Mouse (Mus musculus) C2C12 (cell line): Measurements from ENCODE around the gene Megf11.

ENCODE experiments used
- CTCF ChIP-seq: IDR thresholded peaks from one replicate; pipeline ENCODE4 v1.5.1; 2011; ENCODE audit not compliant: control insufficient read depth, insufficient read depth, insufficient read length
- FOSL1 ChIP-seq: IDR thresholded peaks from one replicate; pipeline ENCODE4 v1.8.0; 2011; ENCODE audit warnings: mild to moderate bottlenecking, low read length; ENCODE audit not compliant: poor library complexity, insufficient read depth, severe bottlenecking
- MYOG ChIP-seq: IDR thresholded peaks from one replicate; pipeline ENCODE4 v1.6.1; 2011; ENCODE audit not compliant: control insufficient read depth, insufficient read length; ENCODE audit errors: extremely low read depth
- USF1 ChIP-seq: IDR thresholded peaks from one replicate; pipeline ENCODE4 v1.6.1; 2011; ENCODE audit warnings: low read depth, mild to moderate bottlenecking, control low read depth, moderate library complexity

DNA sequence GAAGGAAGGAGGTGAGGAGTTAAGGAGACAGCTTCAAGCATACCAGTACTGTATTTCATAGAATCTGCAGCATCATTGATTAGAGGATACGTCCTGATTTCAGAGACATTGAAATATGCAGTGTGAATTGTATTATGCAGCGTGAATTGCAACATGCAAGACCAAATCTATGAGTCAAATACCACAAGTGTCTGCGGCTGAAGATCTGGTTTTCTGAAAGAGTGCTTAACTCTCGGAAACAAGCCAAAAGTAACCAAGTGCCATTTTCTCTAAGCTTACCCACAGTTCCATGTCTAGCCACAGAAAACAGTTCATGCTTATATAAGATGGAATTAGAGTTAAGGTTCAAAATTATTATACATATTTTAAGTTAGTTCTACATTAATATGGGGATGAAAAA, 362.3 kb downstream of the Megf11 start:
- TF ChIP-seq USF1 (no peak), CTCF (no peak), MYOG (no peak), FOSL1 (no peak)
